8 mouse cellular contexts compared by ENCODE assay signal in genomic region chr4:133298516-133299365, GRCm38 (mm10). TPM values are rescaled to one million over a fixed set of nuclear protein-coding genes. Genes with fewer than 3 reads are reported as not detected.
DNase-seq lines count a peak whose midpoint lies in the region; ATAC-seq lines count a peak whose summit lies in the region.

No protein-coding gene starts in this region.

- peak; percentile 60 for DNase-seq in layer of hippocampus, adult 11-12 months (ENCODE audit: low spot score)
- no peak for DNase-seq in layer of hippocampus, adult 9-10 months (ENCODE audit: low spot score)
- DNase-seq in cerebellum, adult 11 months, result peak; percentile 85
- peak; percentile 58 to 63 for DNase-seq in layer of hippocampus, postnatal 36 days
- DNase-seq in right cerebral cortex, postnatal 25 days, result peak; percentile 80

- peak overlapping the region; percentile 9; the same call in 1 of the 2 replicates for H3K9ac ChIP-seq in forebrain, embryonic 15.5 days (replicated peaks)
- H3K9ac ChIP-seq in liver, embryonic 12.5 days, result no peak overlapping the region

- H3K4me2 ChIP-seq in forebrain, embryonic 15.5 days (replicated peaks), result no peak overlapping the region
- no peak overlapping the region for H3K4me2 ChIP-seq in liver, embryonic 12.5 days

- no peaks in the 10 kb centered on the region for H3K27me3 ChIP-seq in forebrain, embryonic 15.5 days
- peaks cover 6% of the 10 kb centered on the region; the same call in 1 of the 2 replicates for H3K27me3 ChIP-seq in liver, embryonic 12.5 days (replicated peaks)

- peak overlapping the region; percentile 93 for H3K27ac ChIP-seq in forebrain, embryonic 15.5 days (replicated peaks)
- H3K27ac ChIP-seq in liver, embryonic 12.5 days, result no peak overlapping the region

- 36% methylated on average over 12 of the region's 12 CpGs for WGBS in forebrain, embryonic 15.5 days
- WGBS in liver, embryonic 12.5 days (ENCODE audit: insufficient replicate concordance), result 48% methylated on average over 12 of the region's 12 CpGs

- no peak overlapping the region for H3K4me3 ChIP-seq in forebrain, embryonic 15.5 days
- no peak overlapping the region for H3K4me3 ChIP-seq in liver, embryonic 12.5 days

- H3K36me3 ChIP-seq in forebrain, embryonic 15.5 days, result peaks cover 37% of the 10 kb centered on the region
- peaks cover 67% of the 10 kb centered on the region for H3K36me3 ChIP-seq in liver, embryonic 12.5 days

- H3K4me1 ChIP-seq in forebrain, embryonic 15.5 days, result peaks cover 34% of the 10 kb centered on the region
- peaks cover 3% of the 10 kb centered on the region for H3K4me1 ChIP-seq in liver, embryonic 12.5 days

- no peak; the same call in 1 of the 2 replicates for ATAC-seq in forebrain, embryonic 15.5 days (replicated peaks)
- ATAC-seq in granulocyte monocyte progenitor cell, adult 5-6 weeks (replicated peaks; ENCODE audit: poor library complexity, severe bottlenecking), result no peak
- no peak for ATAC-seq in liver, embryonic 12.5 days

- no peaks in the 10 kb centered on the region for H3K9me3 ChIP-seq in forebrain, embryonic 15.5 days
- H3K9me3 ChIP-seq in liver, embryonic 12.5 days (replicated peaks), result no peaks in the 10 kb centered on the region

RNA-seq across cellular contexts. Expression of gene Tmem222, which starts 21.1 kb away (rescaled TPM):
- 107 and 112 TPM in 2 replicates for polyA plus RNA-seq in forebrain, embryonic 15.5 days (2015; fragmentation: Nextera tagmentation; extraction: Ambion mirVana)
- 10 to 100 TPM; 85.0 to 92.1 TPM for total RNA-seq in layer of hippocampus, postnatal 36 days (2021)
- 52.0 and 54.1 TPM in 2 replicates for total RNA-seq in granulocyte monocyte progenitor cell, adult 5-6 weeks (2014; fragmentation: Nextera tagmentation)
- 16.0 and 20.0 TPM in 2 replicates for total RNA-seq in granulocyte monocyte progenitor cell, adult 5-6 weeks (2017)
- polyA plus RNA-seq in liver, embryonic 12.5 days (2016; fragmentation: Nextera tagmentation; extraction: Ambion mirVana), result 47.6 and 48.4 TPM in 2 replicates

RNA-seq across cellular contexts. Expression of gene Sytl1, which starts 35.8 kb away (rescaled TPM):
- polyA plus RNA-seq in forebrain, embryonic 15.5 days (2015; fragmentation: Nextera tagmentation; extraction: Ambion mirVana), result 0.29 and 0.61 TPM in 2 replicates
- total RNA-seq in layer of hippocampus, postnatal 36 days (2021), result under 1 TPM; 0.70 to 0.99 TPM
- 1.8 and 6.1 TPM in 2 replicates for total RNA-seq in granulocyte monocyte progenitor cell, adult 5-6 weeks (2014; fragmentation: Nextera tagmentation)
- total RNA-seq in granulocyte monocyte progenitor cell, adult 5-6 weeks (2017), result 2.2 and 2.6 TPM in 2 replicates
- polyA plus RNA-seq in liver, embryonic 12.5 days (2016; fragmentation: Nextera tagmentation; extraction: Ambion mirVana), result 0.37 and 0.46 TPM in 2 replicates

RNA-seq across cellular contexts. Expression of gene Wdtc1, which starts 54.5 kb away (rescaled TPM):
- polyA plus RNA-seq in forebrain, embryonic 15.5 days (2015; fragmentation: Nextera tagmentation; extraction: Ambion mirVana), result 16.2 and 18.1 TPM in 2 replicates
- total RNA-seq in layer of hippocampus, postnatal 36 days (2021), result 10 to 100 TPM; 78.5 to 78.9 TPM
- 10.2 and 10.7 TPM in 2 replicates for total RNA-seq in granulocyte monocyte progenitor cell, adult 5-6 weeks (2014; fragmentation: Nextera tagmentation)
- total RNA-seq in granulocyte monocyte progenitor cell, adult 5-6 weeks (2017), result 7.2 and 9.1 TPM in 2 replicates
- 10.0 and 11.2 TPM in 2 replicates for polyA plus RNA-seq in liver, embryonic 12.5 days (2016; fragmentation: Nextera tagmentation; extraction: Ambion mirVana)

RNA-seq across cellular contexts. Expression of gene Map3k6, which starts 58.1 kb away (rescaled TPM):
- polyA plus RNA-seq in forebrain, embryonic 15.5 days (2015; fragmentation: Nextera tagmentation; extraction: Ambion mirVana), result 1.7 and 1.8 TPM in 2 replicates
- 1 to 10 TPM; 3.9 to 5.9 TPM for total RNA-seq in layer of hippocampus, postnatal 36 days (2021)
- total RNA-seq in granulocyte monocyte progenitor cell, adult 5-6 weeks (2014; fragmentation: Nextera tagmentation), result 0.19 and 2.0 TPM in 2 replicates
- 3.7 and 4.1 TPM in 2 replicates for total RNA-seq in granulocyte monocyte progenitor cell, adult 5-6 weeks (2017)
- 2.8 and 3.6 TPM in 2 replicates for polyA plus RNA-seq in liver, embryonic 12.5 days (2016; fragmentation: Nextera tagmentation; extraction: Ambion mirVana)

Comparison
In these comparisons a context has a peak if more than half of its experiments do, and no peak if none do; other contexts are left out.
1. RNA of gene Wdtc1, which starts 54.5 kb away (total RNA-seq): 78.5 to 78.9 TPM in layer of hippocampus, postnatal 36 days; 7.2 to 10.7 TPM in granulocyte monocyte progenitor cell, adult 5-6 weeks; every median in the first group is over 4 times any median in the second.